Mouse (Mus musculus): ENCODE results near the gene Atoh8.

DNA sequence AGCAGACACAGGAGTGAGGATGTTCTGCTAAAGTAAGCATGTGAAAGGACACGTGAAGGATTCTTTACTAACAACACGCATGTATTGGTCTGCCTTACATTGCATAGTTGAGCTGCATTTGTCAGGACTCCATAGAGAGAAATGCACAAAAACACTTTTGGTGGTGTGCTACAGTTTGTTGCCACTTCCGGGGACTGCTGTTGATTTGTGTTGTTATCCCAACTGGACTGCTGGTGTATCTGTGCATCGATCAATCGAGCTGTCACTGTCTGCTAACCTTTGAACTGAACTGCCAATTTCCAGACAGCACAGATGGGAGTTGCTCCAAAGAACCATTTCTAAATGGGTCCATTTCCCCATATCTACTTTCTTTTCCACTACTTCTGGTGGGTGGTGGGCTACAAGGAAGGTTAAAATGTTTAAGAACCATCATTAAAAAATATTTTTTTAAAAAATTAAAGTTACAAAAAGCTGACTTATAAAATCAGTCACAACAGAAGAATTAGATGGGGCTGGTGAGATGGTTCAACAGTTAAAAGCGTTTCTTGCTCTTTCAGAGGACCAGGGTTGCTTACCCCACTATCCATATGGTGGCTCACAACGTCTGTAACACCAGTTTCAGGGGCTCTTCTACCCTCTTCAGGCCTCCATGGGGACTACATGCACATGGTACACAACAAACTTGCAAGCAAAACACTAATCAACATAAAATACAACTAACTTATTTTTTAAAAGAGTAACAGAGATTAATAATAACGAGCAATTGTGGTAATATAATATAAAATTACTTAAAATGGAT is 76.2 kb downstream of the Atoh8 start:
- TF ChIP-seq CTCF (IDR thresholded peaks at IDR 0.05; ENCODE audit: control insufficient read depth, insufficient read depth, insufficient read length) (no peak), MAX (IDR thresholded peaks at IDR 0.05) (no peak), MYOD1 (IDR thresholded peaks at IDR 0.05; ENCODE audit: control insufficient read depth, insufficient read length, low read depth) (no peak), USF1 (IDR thresholded peaks at IDR 0.05; ENCODE audit: low read depth) (no peak), MYOG (IDR thresholded peaks at IDR 0.05; ENCODE audit: control insufficient read depth, extremely low read depth, insufficient read length) (no peak), CEBPB (IDR thresholded peaks at IDR 0.05; ENCODE audit: low read depth) (no peak), FOSL1 (IDR thresholded peaks at IDR 0.05; ENCODE audit: insufficient read depth, low read length, poor library complexity, severe bottlenecking) (no peak)
